Mouse (Mus musculus): ENCODE measurements around the gene Klk1b5.

The Klk1b5 gene

DNA sequence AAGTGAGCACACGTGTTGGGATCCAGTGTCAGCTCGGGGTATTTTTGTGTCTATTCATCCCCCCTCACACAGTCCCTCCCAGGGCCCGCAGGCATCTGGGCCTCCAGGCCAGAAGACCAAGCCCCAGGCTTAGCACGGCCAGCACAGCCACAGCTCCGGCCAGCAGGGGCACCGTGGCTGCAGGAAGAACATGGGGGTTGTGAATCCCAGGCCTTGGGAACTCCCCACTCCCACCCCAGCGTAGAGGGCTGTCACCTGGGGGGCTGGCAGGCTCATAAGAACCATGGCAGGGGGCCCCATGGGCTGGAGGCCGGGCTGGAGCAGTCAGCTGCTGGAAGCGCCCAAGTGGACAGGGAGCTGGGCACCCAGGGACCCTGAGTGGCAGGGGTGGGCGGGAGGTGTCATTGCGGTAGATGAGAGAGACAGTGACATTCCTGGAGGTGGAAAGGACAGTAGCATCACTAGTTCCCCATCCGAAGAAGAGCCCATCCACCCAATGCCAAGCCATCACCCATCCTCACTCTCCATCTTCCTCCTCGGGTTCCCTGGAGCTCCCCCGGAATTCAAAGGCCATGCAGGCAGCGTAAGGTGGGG is 37.4 kb downstream of the Klk1b5 start:
- no peak for DNase-seq (ENCODE audit: low read depth, low spot score)

DNA sequence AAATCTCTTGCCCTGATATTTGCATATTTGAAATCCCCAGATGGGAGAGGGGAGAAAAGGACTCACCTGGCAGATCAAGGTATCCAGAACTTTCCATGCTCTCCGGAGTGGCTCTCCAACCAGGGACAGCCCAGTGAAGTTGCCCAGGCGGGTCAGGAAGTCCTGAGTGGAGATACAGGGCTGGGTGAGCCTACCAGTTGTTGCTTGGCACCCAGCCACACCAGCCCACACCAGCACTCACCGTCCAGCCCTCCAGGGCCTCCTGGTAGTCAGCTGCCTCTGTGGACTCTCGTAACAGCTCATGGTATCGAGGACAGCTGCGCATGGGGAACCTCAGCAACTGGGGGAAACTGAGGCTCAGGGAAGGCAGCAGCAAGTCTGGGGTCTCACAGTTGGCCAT is 39.2 kb downstream of the Klk1b5 start:
- no peak for DNase-seq (ENCODE audit: low read depth, low spot score)

DNA sequence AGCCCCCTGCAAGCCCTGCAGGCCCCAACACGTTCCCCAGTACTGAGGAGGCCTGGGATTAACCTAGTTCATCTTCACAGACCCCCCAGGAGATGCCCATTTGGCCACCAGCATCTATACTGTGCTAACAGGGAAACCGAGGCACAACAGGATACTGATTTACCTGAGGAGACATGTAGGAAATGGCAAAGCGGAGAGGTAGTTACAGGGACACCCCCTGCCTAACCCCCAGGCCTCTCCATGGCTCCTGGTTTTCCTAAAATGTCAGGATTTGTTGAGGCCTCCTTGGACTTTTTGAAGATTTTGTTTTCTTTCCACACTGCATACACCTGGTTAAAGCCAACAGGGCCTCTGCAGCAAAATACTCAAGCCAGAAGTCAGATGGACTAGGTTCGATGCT is 41.5 kb downstream of the Klk1b5 start, which contains the start of gene Acp4:
Gene Acp4 (minus strand): TSS at position 101 of the 400 bp plus-strand sequence.
- DNase-seq (ENCODE audit: low read depth, low spot score) = no peak

DNA sequence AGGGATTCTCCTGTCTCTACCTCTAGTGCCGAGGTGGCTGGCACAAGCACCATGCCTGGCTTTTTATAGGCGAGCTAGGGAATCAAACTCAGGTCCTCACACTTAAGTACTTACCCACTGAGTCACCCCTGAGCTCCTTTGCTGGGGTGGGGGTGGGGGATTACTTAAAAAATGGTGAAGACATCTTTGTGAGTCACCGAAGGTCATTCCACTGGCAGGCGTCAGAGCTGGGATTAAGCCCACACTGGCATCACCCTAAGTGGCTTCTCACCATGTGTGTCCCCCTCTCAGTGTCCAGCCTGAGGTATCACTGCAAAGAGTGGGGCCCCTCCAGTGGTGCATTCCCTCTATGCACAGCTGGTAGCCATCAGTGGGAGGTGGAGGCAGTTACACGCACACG is 44.7 kb downstream of the Klk1b5 start:
- DNase-seq (ENCODE audit: low read depth, low spot score) = no peak

DNA sequence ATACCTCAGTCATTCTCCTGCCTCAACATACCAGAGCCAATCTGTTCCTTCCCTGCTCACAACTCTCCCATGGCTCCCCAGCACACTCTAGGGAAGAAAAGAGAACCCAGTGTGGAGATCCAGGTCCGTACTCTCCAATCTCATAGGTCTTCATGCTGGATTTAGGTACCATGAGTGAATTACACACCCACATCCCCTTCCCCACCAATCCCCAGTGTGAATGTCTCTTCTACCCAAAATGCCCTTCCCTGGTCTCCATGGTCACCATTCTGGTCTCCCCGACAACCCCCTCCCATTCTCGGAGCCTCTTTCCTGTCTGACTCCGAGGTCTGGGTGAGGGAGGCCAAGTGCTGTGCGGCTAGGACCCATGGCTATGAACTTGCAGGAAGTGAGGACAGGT is 45.4 kb downstream of the Klk1b5 start, which contains the start of gene Gm15517:
Gene Gm15517 (plus strand): TSS at position 301 of the 400 bp plus-strand sequence.
- DNase-seq (ENCODE audit: low read depth, low spot score) = no peak

DNA sequence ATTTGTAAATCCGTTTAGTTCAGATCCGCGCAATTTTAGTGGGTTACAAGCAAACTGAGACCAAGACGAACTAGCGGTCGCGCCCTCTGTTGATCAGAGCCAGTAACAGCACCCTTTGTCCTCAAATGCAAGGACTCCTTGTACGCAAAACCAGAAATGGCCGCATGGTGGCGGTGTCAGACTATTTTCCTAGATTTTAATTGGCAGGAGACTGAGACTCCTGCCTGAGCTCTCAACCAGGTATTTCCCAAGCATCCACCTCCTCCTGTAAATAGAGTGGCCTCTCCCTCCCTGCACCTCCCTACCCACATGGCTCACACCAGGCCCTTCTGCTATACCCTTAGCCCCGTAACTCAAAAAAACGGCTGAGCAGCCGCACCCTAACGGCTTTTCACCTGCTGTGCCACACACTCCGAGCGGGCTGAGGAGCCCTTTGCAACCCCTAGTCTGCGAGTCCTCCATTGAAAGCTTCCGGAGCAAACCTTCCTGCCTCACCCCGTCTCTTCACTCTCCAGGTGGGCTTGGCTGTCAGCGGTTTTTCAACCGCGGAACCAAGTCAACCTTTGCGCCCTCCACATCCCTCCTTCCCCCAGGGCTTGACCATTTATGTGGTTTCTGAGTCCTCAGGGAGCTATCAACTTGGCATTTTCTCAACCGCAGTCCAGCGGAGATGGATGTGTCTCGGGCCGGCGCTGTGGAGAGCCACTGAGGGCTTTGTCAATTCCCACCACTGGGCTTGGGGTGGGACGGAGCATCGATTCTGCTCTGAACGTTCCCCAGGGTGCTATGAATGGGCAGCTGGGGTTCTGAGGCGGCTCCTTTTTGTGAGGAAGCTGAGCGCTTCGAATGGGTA is 47.3 kb downstream of the Klk1b5 start:
- peak; percentile 95 for DNase-seq (ENCODE audit: low read depth, low spot score)

DNA sequence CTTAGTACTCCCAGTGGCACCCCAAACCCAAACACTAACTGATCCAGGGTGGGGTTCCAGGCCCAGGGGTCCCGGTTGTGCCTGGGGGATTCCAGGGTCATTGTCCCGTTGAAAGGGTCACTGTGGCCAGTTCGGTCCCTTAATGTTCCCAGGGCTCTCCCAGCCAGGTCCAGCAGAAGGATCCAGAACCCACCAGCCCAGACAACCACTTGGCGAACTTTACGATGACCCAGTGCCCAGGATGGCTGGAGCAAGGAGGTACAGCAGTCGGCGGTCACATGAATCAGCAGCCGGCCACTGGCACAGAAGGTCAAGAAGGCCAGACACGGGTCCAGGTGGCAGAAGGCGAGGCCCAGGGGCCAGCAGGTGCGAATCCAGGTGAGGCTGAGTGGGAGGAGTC is 52.4 kb downstream of the Klk1b5 start:
- DNase-seq (ENCODE audit: low read depth, low spot score) = no peak

DNA sequence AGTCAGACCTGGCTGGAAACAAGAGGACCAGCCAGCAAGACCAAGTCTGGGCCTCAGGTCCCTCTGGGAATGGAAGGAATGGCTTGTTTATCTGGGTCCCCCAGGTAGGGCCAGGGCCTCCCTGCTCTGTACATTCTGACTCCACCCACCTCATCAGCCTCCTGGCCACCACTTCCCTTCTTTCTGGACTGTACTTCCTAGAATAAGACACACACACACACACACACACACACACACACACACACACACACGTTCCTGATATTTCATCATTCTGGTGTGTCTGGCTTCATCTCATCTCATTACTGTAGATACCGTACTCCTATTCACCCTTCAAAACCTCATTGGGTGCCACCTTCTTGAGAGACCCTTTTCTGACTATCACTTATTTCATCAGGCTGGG is 53.7 kb downstream of the Klk1b5 start:
- no peak for DNase-seq (ENCODE audit: low read depth, low spot score)
